Mouse (Mus musculus): ENCODE data around the gene Capns2. TPM values are rescaled to one million over a fixed set of nuclear protein-coding genes. Genes with fewer than 3 reads are reported as not detected.
"Not testable (repeated sequence)": the region's sequence is repeated elsewhere in the genome, so short reads cannot be mapped to it uniquely, and the experiment has no call there.

Gene Capns2
- total and polyA plus RNA-seq, 2 experiments from 2014 or later: 0.26 to 3.9 TPM

DNA sequence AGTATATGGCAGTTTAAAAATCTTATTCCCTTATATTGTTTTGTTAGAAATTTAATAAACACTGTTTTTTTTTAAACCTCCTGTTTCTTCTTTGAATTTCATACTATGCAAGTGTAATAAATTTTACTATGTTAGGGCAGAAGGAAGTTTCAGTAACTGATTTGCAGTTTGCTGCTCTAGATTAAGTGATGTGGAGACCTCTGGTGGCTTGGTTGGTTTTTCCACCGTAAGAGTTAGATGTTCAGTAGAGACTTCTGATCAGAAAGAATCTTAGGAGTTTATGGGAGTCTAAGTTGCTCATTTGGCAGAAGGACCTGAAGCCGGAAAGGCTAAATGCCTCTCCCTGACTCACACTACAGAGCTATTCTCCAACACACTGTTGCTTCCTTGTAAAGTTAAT, 17.4 kb upstream of the Capns2 start:
- DNase-seq (ENCODE audit: low spot score) (no peak), ATAC-seq (ENCODE audit: low FRiP score) (no peak)
- H3K27me3 ChIP-seq (ENCODE audit: insufficient read depth, low read length): no peaks in the 10 kb centered on the region
- no peak overlapping the region for H3K27ac ChIP-seq (ENCODE audit: low read depth, low read length)
- H3K9ac ChIP-seq (replicated peaks; ENCODE audit: low read length, poor library complexity, severe bottlenecking): no peak overlapping the region
- H3K9me3 ChIP-seq (ENCODE audit: low read length): no peaks in the 10 kb centered on the region
- peak; percentile 68 for TF ChIP-seq CTCF (IDR thresholded peaks at IDR 0.05)
- no peak overlapping the region for H3K4me3 ChIP-seq (ENCODE audit: low read depth, low read length)
- 73% methylated on average over 2 of the region's 2 CpGs for WGBS
- H3K36me3 ChIP-seq (ENCODE audit: insufficient read depth, low read length): no peaks in the 10 kb centered on the region
- H3K4me1 ChIP-seq (ENCODE audit: insufficient read depth, low read length): no peaks in the 10 kb centered on the region
- H3K4me2 ChIP-seq (ENCODE audit: low read depth, low read length, poor library complexity, severe bottlenecking): no peak overlapping the region

- H3K4me3 ChIP-seq (ENCODE audit: low read depth, low read length); DNase-seq (ENCODE audit: low spot score); ATAC-seq (ENCODE audit: low FRiP score); H3K36me3 ChIP-seq (ENCODE audit: insufficient read depth, low read length); H3K4me1 ChIP-seq (ENCODE audit: insufficient read depth, low read length); H3K27me3 ChIP-seq (ENCODE audit: insufficient read depth, low read length); H3K4me2 ChIP-seq (ENCODE audit: low read depth, low read length, poor library complexity, severe bottlenecking); H3K9me3 ChIP-seq (ENCODE audit: low read length); H3K27ac ChIP-seq (ENCODE audit: low read depth, low read length); H3K9ac ChIP-seq (replicated peaks; ENCODE audit: low read length, poor library complexity, severe bottlenecking): not testable (repeated sequence)
- WGBS: 58% methylated on average over 3 of the region's 3 CpGs
These were observed 9.0 kb upstream of the Capns2 start for GRCm38 (mm10) chr8:92892216-92892615.

DNA sequence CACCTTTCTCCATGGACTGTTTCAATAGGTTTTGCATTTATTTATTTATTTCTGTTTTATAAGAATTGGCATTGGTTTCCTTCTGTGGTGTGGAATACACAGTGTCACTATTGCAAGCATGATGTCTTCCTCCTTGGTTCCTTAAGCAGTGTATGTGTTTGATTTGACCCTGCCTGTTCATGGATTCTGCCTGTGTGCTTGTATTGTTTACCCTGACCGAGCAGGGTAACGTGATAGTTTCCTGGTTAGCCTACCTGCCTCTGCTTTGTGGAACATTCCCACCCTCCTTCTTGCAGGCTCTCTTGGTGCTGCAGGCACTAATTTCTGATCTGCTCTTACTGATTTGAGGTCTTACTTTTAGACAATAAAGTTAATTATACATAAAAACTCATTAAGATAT, 7.3 kb upstream of the Capns2 start:
- H3K9me3 ChIP-seq (ENCODE audit: low read length): no peaks in the 10 kb centered on the region
- ATAC-seq (ENCODE audit: low FRiP score) (no peak), DNase-seq (ENCODE audit: low spot score) (no peak)
- 84% methylated on average over 2 of the region's 2 CpGs for WGBS
- H3K36me3 ChIP-seq (ENCODE audit: insufficient read depth, low read length): no peaks in the 10 kb centered on the region
- H3K27ac ChIP-seq (ENCODE audit: low read depth, low read length): no peak overlapping the region
- no peak for TF ChIP-seq CTCF (IDR thresholded peaks at IDR 0.05)
- H3K4me3 ChIP-seq (ENCODE audit: low read depth, low read length): no peak overlapping the region
- no peaks in the 10 kb centered on the region for H3K27me3 ChIP-seq (ENCODE audit: insufficient read depth, low read length)
- no peak overlapping the region for H3K4me2 ChIP-seq (ENCODE audit: low read depth, low read length, poor library complexity, severe bottlenecking)
- no peak overlapping the region for H3K9ac ChIP-seq (replicated peaks; ENCODE audit: low read length, poor library complexity, severe bottlenecking)
- H3K4me1 ChIP-seq (ENCODE audit: insufficient read depth, low read length): no peaks in the 10 kb centered on the region

- no peaks in the 10 kb centered on the region for H3K4me1 ChIP-seq (ENCODE audit: insufficient read depth, low read length)
- H3K4me2 ChIP-seq (ENCODE audit: low read depth, low read length, poor library complexity, severe bottlenecking): no peak overlapping the region
- H3K27me3 ChIP-seq (ENCODE audit: insufficient read depth, low read length): no peaks in the 10 kb centered on the region
- no peak overlapping the region for H3K27ac ChIP-seq (ENCODE audit: low read depth, low read length)
- H3K4me3 ChIP-seq (ENCODE audit: low read depth, low read length): no peak overlapping the region
- no peak overlapping the region for H3K9ac ChIP-seq (replicated peaks; ENCODE audit: low read length, poor library complexity, severe bottlenecking)
- DNase-seq (ENCODE audit: low spot score) (no peak), ATAC-seq (ENCODE audit: low FRiP score) (no peak)
- TF ChIP-seq CTCF (IDR thresholded peaks at IDR 0.05): no peak
- WGBS: 89% methylated on average over 7 of the region's 7 CpGs
- peaks cover 2% of the 10 kb centered on the region; the same call in 1 of the 2 replicates for H3K36me3 ChIP-seq (ENCODE audit: insufficient read depth, low read length)
- no peaks in the 10 kb centered on the region for H3K9me3 ChIP-seq (ENCODE audit: low read length)
These were observed 6.2 kb upstream of the Capns2 start for GRCm38 (mm10) chr8:92895053-92895452.

DNA sequence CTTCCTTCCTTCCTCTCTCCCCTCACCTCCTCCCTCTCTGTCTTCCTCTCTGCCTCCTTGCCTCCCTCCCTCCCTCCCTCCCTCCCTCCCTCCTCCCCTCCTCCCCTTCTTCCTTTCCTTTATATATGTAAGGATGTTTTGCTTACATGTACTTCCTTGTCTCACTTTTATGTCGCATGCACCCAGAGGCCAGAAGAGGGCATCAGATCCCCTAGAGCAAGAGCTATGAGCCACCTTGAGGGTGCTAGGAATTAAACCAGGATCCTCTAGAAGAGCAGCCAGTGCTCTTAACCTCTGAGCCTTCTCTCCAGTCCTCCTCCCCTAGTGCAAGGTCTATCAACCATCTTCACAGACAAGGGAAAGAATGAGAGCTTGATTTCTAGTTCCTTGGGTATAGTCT, 5.2 kb upstream of the Capns2 start:
- H3K36me3 ChIP-seq (ENCODE audit: insufficient read depth, low read length): peaks cover 2% of the 10 kb centered on the region; the same call in 1 of the 2 replicates
- ATAC-seq (ENCODE audit: low FRiP score): no peak
- 78% methylated on average over 1 of the region's 1 CpGs for WGBS

GRCm38 (mm10) chr8:92896611-92897010, 4.6 kb upstream of the Capns2 start:
- H3K36me3 ChIP-seq (ENCODE audit: insufficient read depth, low read length): peaks cover 2% of the 10 kb centered on the region; the same call in 1 of the 2 replicates
- no peaks in the 10 kb centered on the region for H3K9me3 ChIP-seq (ENCODE audit: low read length)
- WGBS: 83% methylated on average over 5 of the region's 5 CpGs
- no peak overlapping the region for H3K4me2 ChIP-seq (ENCODE audit: low read depth, low read length, poor library complexity, severe bottlenecking)
- no peak for TF ChIP-seq CTCF (IDR thresholded peaks at IDR 0.05)
- no peak overlapping the region for H3K27ac ChIP-seq (ENCODE audit: low read depth, low read length)
- H3K27me3 ChIP-seq (ENCODE audit: insufficient read depth, low read length): no peaks in the 10 kb centered on the region
- DNase-seq (ENCODE audit: low spot score) (no peak), ATAC-seq (ENCODE audit: low FRiP score) (no peak)
- no peak overlapping the region for H3K9ac ChIP-seq (replicated peaks; ENCODE audit: low read length, poor library complexity, severe bottlenecking)
- H3K4me1 ChIP-seq (ENCODE audit: insufficient read depth, low read length): no peaks in the 10 kb centered on the region
- no peak overlapping the region for H3K4me3 ChIP-seq (ENCODE audit: low read depth, low read length)

More for the DNA sequence above, 5.2 kb upstream of the Capns2 start:
- no peak for DNase-seq (ENCODE audit: low spot score)
- no peaks in the 10 kb centered on the region for H3K4me1 ChIP-seq (ENCODE audit: insufficient read depth, low read length)
- no peak overlapping the region for H3K27ac ChIP-seq (ENCODE audit: low read depth, low read length)
- H3K4me2 ChIP-seq (ENCODE audit: low read depth, low read length, poor library complexity, severe bottlenecking): no peak overlapping the region
- H3K27me3 ChIP-seq (ENCODE audit: insufficient read depth, low read length): no peaks in the 10 kb centered on the region
- no peaks in the 10 kb centered on the region for H3K9me3 ChIP-seq (ENCODE audit: low read length)
- peak; percentile 1; the same call in 1 of the 2 replicates for TF ChIP-seq CTCF (IDR thresholded peaks at IDR 0.05)
- no peak overlapping the region for H3K4me3 ChIP-seq (ENCODE audit: low read depth, low read length)
- no peak overlapping the region for H3K9ac ChIP-seq (replicated peaks; ENCODE audit: low read length, poor library complexity, severe bottlenecking)

Measured in midbrain, postnatal 0 days (tissue).